Mouse (Mus musculus) retina, postnatal 7 days (tissue): ENCODE data around the gene Bak1.
A peak's percentile ranks its signal among the peaks of the same experiment; 100 is the strongest.

Source experiments
- DNase-seq: peaks from one replicate; pipeline ENCODE4 v3.0.0-alpha.2; 2012; ENCODE audit warnings: low read depth, low spot score

Bak1 gene

DNA sequence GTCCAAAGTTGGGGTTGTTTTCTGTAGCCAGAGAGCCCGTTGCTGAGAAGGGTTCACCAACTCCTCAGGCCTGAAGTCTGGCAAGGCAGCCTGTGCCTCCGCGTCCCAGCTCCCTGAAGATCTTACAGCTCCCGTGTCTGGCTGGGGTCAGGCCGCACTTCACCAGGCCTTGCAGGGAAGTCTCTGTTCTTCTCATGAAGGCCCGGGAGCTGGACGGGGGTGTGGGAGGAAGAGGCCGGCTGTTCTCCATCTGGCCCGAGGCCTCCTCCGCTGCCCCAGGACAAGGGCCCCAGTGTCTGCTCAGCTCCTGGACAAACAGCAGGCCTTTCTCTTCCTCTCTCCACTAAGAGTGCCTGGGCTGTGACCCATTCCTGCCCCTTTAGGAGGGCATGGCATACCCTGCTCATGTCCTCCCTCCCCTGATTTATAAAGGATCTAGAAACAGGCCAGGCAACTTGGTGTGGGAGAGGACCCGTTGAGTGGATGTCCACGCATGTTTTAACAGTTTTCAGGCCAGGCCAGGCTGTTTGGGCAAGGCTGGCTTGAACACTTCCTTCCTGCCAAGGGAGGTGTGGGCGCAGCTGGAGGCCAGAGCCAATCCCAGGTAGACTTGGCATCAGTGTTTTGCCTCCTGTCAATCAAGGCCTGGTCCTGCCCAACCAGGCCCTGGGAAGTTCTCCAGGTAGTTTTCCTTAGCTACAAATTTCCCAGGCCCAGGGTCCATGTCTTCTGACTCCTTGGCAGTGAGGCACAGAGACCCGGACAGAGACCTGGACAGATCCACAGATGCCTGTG is 19.8 kb upstream of the Bak1 start:
- DNase-seq, result no peak

DNA sequence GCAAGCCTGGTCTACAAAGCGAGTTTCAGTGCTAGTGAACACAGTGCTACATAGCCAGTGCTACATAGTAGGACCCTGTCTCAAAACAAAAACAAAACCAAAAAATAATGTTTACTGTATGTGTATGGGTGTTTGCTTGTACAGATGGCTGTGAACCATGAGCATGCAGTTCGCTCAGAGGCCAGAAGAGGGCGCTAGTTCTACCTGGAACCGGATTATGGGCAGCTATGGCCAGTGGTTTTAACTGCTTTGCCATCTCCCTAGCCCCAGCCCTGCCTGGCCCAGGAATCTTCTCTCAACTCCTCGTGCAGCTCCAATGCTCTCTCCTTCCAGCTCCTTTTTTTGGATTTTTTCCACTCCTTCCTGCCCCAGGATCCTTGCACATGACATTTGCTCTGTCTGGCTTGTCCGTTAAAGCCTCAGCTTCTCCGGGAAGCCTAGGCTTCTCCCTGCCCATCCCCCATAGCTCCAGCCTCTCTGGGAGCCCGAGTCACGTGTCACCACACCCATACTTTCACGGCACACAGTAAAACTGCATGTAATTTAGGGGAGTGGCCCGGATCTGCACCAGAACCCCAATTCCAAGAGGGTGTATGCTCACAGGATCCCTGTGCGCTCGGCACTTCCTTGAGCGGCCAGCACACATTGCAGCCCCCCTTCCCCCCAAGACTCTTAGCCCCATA is 19.1 kb upstream of the Bak1 start:
- no peak for DNase-seq

DNA sequence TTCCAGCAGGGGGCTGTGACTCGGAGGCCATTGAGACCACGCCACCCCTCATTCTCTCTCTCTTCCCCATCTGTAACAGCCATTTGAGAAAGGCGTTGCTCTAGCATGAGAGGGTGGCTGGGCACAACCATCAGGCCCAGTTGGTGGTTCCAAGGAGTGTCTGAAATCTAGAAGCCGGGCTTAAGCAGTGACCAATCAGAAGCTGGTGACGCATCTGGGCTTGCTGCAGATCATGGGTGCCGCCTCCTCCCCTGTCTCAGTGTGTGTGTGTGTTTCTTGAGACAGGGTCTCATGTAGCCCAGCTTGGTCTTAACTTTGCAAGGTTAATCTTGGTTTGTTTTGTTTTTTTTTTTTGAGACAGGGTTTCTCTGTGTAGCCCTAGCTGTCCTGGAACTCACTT is 16.4 kb upstream of the Bak1 start:
- no peak for DNase-seq

DNA sequence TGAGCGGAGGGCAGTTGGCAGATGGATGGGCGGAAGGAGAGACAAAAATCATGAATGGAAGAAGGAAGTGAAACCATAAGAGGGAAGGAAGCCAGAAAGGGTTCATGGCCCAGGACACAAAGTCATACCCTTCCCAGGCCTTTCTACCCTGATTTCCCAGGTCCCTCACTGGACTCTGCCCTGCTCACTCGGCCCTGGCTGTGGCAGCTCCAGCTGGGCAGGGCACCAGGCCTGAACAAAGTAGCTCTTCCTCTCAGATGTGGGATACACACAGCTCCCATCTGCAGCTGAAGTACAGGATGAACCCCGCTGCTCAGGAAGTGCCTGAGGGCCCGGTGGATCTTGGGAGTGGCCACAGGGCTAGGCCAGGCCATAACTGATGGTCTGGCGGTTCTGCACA is 14.0 kb upstream of the Bak1 start:
- no peak for DNase-seq

DNA sequence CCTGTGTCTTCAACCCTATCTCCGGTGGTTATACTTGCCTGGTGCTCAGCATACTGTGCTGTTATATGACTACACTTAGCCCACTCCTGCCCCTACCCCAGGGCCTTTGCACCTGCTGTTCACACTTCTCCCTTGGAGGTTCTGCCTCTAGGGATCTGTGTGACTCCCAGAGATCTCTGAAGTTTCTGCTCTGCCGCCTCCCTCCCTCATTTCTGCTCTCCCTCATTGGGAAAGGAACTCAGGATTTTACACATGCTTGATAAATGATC is 12.9 kb upstream of the Bak1 start:
- DNase-seq, result no peak

DNA sequence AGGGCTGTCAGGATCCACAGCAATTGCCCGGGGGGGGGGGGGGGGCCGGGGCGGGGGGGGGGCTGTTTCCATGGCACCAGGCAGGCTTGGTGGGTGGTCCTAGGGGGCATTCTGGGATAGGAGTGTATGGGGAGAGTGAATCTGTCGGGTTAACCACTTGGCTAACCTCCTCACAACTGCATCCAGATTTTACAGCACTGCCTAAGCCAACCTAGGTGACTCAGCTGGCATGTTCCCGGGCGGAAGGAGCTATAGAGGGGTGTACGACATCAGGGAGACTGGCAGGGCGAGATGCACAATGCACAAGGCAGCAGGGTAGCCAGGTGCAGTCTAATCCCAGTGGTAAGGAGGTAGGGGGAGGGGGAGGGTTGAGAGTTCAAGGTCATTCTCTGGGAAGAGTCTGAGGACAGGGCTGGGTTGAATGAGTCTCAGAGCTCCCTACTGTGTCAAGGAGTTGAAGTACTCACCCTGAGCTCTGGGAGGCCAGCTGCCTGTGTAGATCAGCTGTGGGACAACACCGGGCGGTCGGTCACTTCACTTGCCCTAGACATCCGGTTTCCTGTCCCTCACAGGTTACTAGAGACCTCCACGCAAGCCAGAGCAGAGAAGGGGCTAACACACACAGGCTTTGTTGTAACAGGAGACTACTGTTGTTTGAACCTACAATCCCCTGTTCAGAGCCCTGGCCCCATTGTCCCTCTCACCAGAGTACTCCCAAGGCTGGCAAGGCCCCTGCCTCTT is 12.4 kb upstream of the Bak1 start:
- DNase-seq, result no peak

DNA sequence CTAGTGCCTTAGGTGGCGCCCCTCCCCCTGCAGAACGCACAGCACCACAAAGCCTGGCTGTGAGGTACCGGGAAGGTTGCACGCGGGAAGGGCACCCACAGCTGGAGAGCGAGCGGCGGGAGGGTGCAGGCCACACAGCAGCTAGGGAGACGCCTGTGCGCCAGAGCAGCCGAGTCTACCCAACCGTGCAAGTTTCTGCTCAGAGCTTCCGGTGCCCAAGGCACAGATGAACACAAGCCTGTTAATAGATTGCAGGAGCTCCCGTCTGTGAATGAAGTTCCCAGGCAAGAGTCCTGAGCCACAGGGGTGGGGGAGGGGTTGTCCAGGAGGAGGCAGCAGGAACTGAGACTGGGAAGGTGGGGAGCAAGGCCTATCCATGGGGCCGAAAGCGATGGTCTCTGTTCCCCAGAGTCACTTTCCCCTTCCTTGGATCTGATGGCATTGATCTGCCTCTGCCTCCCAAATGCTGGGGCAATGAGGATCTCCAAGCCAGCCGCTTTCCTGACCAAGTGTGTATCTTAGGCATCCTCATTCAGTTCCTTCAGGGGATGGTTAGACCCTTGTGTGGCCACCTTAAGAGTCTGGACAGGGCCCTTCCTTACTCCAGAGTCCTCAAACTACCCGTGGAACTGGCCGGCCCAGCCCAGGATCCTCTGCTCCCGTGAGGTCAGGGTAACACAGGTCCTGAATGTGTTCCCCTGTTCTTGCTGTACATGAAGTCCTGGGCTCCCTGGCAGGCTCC is 11.7 kb upstream of the Bak1 start:
- no peak for DNase-seq

DNA sequence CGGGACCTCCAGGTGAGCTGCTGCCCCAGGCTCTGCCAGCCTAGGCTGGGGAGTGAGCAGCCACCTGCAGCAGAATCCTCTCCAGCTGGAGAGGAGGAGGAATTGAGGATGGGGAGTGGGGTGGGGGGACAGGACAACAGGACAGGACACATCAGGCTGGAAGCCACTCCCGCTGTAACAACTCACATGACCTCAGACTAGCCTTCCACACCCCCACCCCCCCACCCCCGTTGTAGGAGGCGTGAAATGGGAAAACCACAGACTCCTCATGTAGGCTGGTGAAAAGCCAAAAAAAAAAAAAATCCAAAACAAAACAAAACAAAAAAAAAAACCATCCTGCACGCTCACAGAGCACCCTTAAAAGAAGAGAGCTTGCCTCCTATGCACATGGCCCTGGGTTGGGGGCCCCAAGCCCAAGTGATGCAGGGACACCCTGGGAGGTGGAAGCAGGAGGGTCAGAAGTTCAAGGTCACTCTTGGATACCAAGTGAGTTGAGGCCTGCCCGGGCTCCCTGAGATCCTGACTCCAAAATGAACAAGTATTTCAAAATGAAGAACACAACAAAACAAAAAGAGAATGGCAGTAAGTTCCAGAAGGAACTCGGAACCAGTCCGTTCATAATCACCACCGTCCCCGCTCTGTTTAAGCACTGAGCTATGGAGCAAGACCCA is 10.8 kb upstream of the Bak1 start:
- DNase-seq, result no peak

DNA sequence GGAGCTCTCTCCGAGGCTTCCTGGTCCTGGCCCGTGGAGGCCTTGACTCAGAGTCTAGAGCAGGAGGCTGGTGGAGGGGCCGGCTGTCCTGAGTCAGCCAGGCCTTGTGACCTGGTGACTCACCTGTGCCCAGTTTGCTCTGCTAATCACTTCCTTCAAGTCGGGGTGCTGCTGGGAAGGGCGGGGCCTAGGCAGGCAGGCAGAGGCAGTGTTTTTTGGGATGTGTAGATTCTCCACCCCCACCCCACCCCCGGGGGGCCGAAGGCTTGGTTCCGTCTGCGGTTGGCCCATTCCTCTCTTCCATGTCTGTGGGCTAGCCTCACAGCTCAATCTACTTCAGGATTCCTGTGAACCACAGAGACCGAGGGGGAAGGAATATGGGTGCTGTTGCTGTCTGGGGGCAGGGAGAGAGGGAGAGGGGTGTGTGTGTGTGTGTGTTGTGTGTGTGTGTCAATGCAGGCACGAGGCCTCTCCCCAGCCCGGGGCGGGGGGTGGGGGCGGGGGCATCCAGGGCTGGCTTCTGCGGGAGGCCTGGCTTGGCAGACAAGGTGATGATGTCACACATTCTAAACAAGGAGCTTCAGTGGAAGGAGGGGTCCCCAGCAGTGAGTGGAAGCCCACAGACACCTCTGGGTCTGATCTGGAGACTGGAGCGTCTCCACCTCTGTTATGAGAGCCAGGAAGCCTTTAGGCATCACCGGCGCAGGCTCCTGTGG is 9.7 kb upstream of the Bak1 start:
- DNase-seq, result no peak

DNA sequence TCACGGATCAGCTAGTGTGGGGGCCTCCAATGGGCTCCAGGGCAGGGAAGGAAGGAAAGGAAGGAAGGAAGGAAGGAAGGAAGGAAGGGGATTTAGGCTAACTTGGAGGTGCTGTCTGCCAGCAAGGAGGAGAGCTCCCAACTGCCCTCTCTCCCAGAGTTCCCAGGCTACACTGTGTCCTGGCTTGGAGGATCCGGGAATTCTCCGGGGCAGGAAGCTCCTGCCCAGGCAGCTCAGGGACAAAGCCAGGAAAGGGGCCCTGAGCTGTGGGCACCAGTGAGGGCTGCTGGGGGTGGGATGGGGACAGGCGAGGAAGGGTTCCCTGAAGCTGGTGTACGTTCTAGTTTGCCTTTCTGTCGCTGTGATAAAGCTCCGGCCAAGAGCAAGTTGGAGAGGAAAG is 7.7 kb upstream of the Bak1 start:
- DNase-seq, result no peak

DNA sequence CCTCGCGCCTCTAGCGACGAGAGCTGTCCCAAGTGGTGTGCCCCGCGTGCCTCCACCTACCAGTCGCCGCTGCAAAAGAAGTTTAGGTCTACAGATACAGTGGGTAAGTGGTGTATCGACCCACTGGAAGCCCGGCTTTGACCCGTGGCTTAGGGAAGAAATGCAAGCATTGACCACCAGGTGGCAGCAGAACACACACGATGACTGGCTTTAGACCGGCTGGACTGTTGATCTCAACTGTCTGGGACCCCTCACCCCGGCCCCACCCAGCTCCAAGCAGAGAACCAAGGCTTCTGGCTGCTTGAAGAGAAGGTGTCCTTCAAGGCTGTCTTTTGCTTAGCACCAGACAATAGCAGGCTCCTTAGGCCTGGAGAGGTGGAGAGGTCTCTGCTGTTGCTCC is 4.1 kb upstream of the Bak1 start:
- DNase-seq, result peak; percentile 74

DNA sequence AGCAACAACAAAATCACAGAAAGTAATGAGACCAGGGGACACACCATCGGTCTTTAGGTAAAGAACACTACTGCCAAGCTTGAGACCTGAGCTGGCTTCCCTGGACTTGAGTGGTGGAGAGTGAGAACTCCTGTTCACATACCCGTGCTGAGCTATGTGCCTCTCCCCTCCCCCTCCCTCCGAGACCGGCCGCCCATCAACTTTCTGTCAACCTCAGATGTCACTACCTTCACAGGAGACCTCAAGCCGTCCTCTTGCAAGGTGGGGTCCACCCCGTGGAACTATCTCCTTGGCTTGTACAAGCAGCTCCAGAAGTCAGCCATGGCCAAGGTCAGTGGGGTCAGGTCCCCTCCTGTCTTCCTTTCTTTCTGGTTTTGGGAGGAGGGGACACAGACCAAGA is 3.5 kb upstream of the Bak1 start:
- DNase-seq, result no peak

DNA sequence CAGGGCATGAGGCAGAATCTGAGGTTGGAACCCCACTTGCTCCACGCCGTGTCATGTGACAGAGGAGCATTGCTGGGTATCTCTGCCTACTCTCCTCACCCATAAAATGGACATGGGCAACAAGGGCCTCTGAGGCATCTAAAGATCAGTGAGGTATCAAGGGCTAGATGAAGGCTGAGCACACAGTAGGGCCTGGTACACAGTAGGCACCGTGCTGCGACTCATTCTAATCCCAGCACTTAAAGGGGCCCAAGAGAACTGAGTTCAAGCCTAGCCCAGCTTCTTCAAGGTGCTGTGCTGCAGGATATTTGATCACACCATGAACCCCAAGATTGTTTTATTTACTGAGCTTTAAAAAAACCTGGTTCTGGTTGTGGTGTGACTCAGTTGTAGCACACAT is 2.1 kb upstream of the Bak1 start:
- no peak for DNase-seq

DNA sequence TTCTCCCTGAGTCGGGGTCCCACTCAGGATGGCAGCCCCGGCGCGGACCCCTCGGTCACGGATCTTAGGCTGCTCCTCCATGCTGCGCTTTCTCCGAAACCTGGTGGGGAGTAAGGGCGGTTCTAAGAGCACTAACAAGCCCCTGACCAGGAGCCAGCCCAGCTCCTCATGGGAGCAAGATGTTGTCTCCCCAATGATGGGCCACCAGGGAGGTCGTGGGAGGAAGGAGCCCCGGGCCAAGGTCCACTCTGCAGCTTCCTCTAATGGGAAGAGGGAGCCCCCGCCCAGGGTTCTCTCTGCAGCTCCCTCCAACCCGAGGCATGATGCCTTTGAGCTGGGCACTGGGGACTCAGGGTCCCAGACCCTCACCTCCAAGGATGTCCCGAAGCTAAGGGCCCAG is 622 bp upstream of the Bak1 start:
- DNase-seq, result no peak

DNA sequence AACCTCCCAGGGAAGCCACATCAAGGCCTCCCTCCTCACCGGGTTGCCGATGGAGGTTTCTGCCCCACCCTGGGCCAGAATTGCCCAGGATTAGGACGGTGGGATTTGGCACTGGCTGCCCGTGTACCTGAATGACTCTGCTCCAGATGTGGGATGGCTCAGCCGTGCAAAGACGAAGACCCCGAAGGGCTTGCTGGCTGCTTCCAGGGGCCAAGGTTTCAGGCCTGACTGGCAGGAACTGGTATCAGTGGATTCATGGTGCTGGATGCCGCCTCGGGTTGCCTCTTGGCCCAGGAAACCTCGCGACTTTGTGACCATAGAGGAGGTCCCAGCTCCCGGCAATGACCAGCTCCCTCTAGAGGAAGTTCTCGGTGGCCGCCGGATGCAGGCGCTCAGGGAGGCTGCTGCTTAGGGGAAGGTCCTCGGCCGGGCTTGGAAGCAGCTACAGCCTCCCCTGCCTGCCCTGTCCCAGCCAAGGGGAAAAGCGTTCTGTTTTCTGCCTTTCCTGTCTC is 469 bp downstream of the Bak1 start:
- DNase-seq, result peak; percentile 51

DNA sequence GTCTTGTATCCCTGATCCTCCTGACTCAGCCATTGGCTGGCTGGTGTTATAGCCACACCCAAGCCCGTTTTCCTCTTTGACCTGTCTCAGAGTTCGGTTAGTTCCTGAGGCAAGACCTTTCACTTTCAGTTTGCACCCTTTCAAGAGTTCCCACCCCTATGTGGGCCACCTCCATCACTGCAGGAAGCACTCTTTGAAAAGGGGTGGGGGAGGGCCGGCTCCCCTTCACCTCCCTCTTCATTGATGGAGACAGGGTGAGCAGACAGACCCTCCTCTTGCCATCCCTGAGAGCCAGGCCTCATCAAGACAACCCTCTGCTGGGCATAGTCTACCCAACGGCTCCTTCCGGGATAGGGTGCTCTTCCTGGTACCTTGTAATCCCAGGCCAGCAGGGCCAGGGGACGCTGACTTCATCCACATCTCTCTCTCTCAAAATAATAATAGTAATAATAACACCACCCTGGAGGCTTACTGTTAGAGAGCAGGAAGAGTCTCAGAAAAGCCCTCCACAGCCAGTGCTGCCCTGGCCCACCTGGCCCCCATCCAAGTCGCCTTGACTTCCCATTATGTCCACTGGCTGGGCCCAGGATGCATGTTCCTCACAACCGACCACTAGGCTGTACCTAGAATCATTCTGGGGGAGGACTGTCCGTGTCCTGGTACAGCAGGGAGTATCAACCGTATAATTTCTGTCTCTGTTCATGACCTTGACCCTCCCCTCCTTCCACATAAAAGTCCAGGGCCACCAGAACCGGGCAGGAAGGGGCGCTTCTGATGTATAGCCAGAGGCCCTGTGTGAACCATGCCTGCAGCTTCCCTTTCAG is 1.1 kb downstream of the Bak1 start:
- no peak for DNase-seq

DNA sequence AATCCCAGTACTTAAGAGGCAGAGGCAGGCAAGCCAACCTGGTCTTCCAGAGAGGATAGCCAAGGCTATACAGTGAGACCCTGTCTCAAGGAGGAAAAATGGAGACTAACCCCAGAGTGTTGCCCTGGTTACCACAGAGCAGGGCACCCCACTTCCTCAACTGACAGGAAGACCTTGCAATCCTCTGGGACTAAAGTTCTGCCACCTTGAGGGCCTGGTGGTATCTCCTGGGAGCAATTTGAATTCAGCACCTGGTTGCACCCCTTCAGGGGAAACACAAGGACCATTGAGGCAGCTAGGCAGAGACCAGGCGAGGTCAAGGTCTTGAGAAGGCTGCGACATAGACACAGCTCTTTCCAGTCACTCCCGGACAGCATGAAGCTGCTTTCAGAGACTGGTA is 2.9 kb downstream of the Bak1 start:
- DNase-seq, result no peak

DNA sequence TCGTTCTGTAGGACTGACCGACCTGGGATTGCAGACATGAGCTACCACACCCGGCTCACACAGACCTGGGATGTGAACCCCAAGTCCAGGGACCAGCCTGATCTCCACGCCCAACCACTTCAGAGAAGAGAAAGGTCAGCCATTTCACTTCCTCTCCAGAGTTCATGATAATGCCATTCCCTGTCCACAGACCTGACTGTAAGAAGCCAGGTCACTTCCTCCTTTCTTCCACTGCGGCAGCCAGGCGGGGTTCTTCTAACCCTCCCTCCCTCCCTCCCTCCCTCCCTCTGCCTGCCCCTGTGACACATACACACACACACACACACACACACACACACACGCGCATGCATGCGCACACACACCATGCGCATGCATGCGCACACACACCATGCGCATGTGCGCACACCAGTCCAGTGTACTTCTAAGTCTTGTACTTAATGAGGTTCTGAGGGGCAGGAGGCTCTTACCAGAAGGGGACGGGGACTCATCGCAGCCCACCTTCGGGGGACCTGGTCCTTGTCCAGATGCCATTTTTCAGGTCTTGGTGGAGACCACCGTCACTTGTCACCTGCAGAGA is 3.4 kb downstream of the Bak1 start:
- DNase-seq, result no peak

DNA sequence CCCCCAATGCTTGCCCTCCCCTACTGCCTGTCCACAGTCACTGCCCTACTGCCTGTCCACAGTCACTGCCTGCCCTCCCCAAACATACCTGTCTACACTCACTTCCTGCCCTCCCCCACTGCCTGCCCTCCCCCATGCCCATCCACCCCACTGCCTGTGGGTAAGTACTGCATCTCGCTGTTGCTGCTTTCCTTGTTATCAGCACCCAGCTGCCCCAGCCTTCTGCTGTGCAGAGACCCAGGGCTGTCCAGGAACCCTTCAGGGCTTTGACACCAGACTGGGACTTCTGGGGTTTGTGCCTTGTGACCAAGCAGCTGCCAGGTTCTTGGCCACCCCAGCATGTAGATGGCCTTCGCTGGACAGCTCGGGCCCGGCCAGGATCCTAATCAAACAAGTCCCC is 5.5 kb downstream of the Bak1 start:
- no peak for DNase-seq

DNA sequence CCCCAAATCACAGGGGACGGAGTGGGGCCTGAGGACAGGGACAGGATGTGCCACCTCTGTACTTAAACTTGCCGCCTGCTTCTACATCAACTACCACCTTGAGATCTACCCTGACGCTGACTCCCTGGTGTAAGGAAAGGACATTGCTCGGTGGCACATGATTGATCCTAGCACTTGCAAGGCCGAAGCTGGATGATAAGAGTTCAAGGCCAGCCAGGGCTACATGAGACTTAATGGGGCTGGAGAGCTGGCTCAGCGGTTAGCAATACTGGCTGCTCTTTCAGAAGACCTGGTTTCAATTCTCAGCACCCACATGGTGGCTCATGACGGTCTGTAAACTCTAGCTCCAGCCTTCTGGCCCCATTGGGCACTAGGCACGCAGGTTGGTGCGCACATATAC is 7.1 kb downstream of the Bak1 start:
- DNase-seq, result no peak
